Mouse (Mus musculus): ENCODE measurements around the gene Hipk3.

DNA sequence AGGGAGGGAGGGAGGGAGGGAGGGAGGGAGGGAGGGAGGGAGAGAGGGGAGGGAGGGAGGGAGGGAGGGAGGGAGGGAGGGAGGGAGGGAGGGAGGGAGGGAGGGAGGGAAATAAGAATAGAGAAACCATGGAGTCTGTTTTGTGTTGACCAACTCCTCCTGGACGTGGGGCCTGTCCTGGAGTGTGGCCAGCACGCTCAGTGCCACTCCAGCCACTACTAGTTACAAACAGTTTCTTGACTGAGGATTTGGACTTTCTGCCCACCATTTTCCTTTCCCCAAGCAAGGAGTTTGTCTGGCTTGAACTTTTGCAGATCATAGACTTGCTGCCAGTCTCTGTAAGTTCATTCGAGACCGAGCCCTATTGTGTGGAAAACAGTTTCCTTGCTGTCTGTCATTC, 46.0 kb downstream of the Hipk3 start:
- no peak for TF ChIP-seq CTCF (IDR thresholded peaks at IDR 0.05; ENCODE audit: control insufficient read depth, insufficient read depth, insufficient replicate concordance, low read depth, low read length)
- no peak for TF ChIP-seq POLR2A (IDR thresholded peaks at IDR 0.05; ENCODE audit: control insufficient read depth, low read depth, low read length)
